In genomic region chr11:96837298-96837697, GRCm38 (mm10) we compare ENCODE assay signal across 10 mouse cellular contexts. TPM values are rescaled to one million over a fixed set of nuclear protein-coding genes. Genes with fewer than 3 reads are reported as not detected.
A peak's percentile ranks its signal among the peaks of the same experiment; 100 is the strongest.
DNase-seq lines count a peak whose midpoint lies in the region; ATAC-seq and TF ChIP-seq lines count a peak whose summit lies in the region.
"Had no signal": no experiment of that assay in that cellular context is flagged by ENCODE, and none has a peak within 500 bp of the region (broad histone marks: within the 10 kb centered on the region; RNA-seq: fewer than 3 reads in every experiment).

No protein-coding gene starts in this region.

- intact Hi-C loops in left cerebral cortex, postnatal 4 days (cut with DNase I): no loop called here

- TF ChIP-seq CTCF in liver, postnatal 0 days (IDR thresholded peaks at IDR 0.05; ENCODE audit: low read depth): peak; percentile 63

- 43% methylated on average over 9 of the region's 9 CpGs for WGBS in liver, postnatal 0 days (ENCODE audit: insufficient replicate concordance)

- no peak overlapping the region for H3K4me2 ChIP-seq in liver, postnatal 0 days (ENCODE audit: low read depth, low read length)
- H3K4me2 ChIP-seq: embryonic facial prominence, embryonic 12.5 days had no signal

- H3K27ac ChIP-seq in liver, postnatal 0 days (ENCODE audit: low read depth): no peak overlapping the region
- H3K27ac ChIP-seq: embryonic facial prominence, embryonic 12.5 days had no signal

- H3K4me3 ChIP-seq in liver, postnatal 0 days (ENCODE audit: low read depth, low read length): no peak overlapping the region
- H3K4me3 ChIP-seq: embryonic facial prominence, embryonic 12.5 days had no signal

- no peaks in the 10 kb centered on the region for H3K36me3 ChIP-seq in liver, postnatal 0 days (replicated peaks; ENCODE audit: insufficient read depth, low read length)
- H3K36me3 ChIP-seq: embryonic facial prominence, embryonic 12.5 days had no signal

- H3K27me3 ChIP-seq in liver, postnatal 0 days (ENCODE audit: insufficient read depth, low read length): no peaks in the 10 kb centered on the region
- H3K27me3 ChIP-seq: embryonic facial prominence, embryonic 12.5 days had no signal

- H3K9ac ChIP-seq in liver, postnatal 0 days (replicated peaks): no peak overlapping the region
- H3K9ac ChIP-seq: embryonic facial prominence, embryonic 12.5 days had no signal

- TF ChIP-seq EP300 in liver, postnatal 0 days (IDR thresholded peaks at IDR 0.05; ENCODE audit: low read depth): no peak

- peak; percentile 41; the same call in 1 of the 2 replicates for ATAC-seq in liver, postnatal 0 days

- H3K4me1 ChIP-seq in liver, postnatal 0 days (ENCODE audit: insufficient read depth): peaks cover 2% of the 10 kb centered on the region; the same call in 1 of the 2 replicates
- H3K4me1 ChIP-seq: embryonic facial prominence, embryonic 12.5 days had no signal

- peak; percentile 61 for DNase-seq in gastrocnemius, adult 18-20 months (ENCODE audit: low spot score)
- no peak for DNase-seq in gastrocnemius, postnatal 25 days
- no peak for DNase-seq in liver, postnatal 0 days
- DNase-seq in liver: no peak
- DNase-seq in adrenal gland, postnatal 14 days: peak; percentile 78
- peak; percentile 38 for DNase-seq in retina, embryonic 14.5 days (ENCODE audit: low spot score)
- DNase-seq in left cerebral cortex, postnatal 4 days: no peak
- DNase-seq in neural tube, embryonic 10.5 days (ENCODE audit: extremely low spot score, low spot score): no peak
- DNase-seq: layer of hippocampus, adult 9-11 months had no signal

- no peaks in the 10 kb centered on the region for H3K9me3 ChIP-seq in liver, postnatal 0 days (ENCODE audit: low read length)
- H3K9me3 ChIP-seq: embryonic facial prominence, embryonic 12.5 days had no signal

RNA-seq across cellular contexts. Expression of gene Nfe2l1, which starts 7.5 kb away (rescaled TPM):
- total RNA-seq in gastrocnemius, adult 18-20 months (2021): 100 to 1,000 TPM; 460 to 570 TPM
- 100 to 1,000 TPM; 348 to 389 TPM for total RNA-seq in gastrocnemius, postnatal 25 days (2021)
- polyA plus RNA-seq in liver, postnatal 0 days (2015; fragmentation: Nextera tagmentation; extraction: Ambion mirVana): 17.6 and 22.1 TPM in 2 replicates
- total RNA-seq in adrenal gland, postnatal 14 days (2021): 362 and 371 TPM in 2 replicates
- 100 to 1,000 TPM; 108 to 115 TPM for total RNA-seq in left cerebral cortex, postnatal 4 days (2021)

RNA-seq across cellular contexts. Expression of gene Copz2, which starts 12.4 kb away (rescaled TPM):
- 10 to 100 TPM; 26.7 to 27.7 TPM for total RNA-seq in gastrocnemius, adult 18-20 months (2021)
- 10 to 100 TPM; 28.2 to 31.1 TPM for total RNA-seq in gastrocnemius, postnatal 25 days (2021)
- 51.0 and 55.5 TPM in 2 replicates for polyA plus RNA-seq in liver, postnatal 0 days (2015; fragmentation: Nextera tagmentation; extraction: Ambion mirVana)
- 39.8 and 43.7 TPM in 2 replicates for total RNA-seq in adrenal gland, postnatal 14 days (2021)
- 1 to 10 TPM; 4.1 to 5.9 TPM for total RNA-seq in left cerebral cortex, postnatal 4 days (2021)

RNA-seq across cellular contexts. Expression of gene Cbx1, which starts 48.4 kb away (rescaled TPM):
- total RNA-seq in gastrocnemius, adult 18-20 months (2021): 10 to 100 TPM; 34.2 to 36.1 TPM
- 10 to 100 TPM; 32.8 to 34.6 TPM for total RNA-seq in gastrocnemius, postnatal 25 days (2021)
- 20.7 and 24.9 TPM in 2 replicates for polyA plus RNA-seq in liver, postnatal 0 days (2015; fragmentation: Nextera tagmentation; extraction: Ambion mirVana)
- total RNA-seq in adrenal gland, postnatal 14 days (2021): 69.8 and 78.1 TPM in 2 replicates
- 10 to 100 TPM; 79.3 to 79.5 TPM for total RNA-seq in left cerebral cortex, postnatal 4 days (2021)

RNA-seq across cellular contexts. Expression of gene Snx11, which starts 59.9 kb away (rescaled TPM):
- total RNA-seq in gastrocnemius, adult 18-20 months (2021): 10 to 100 TPM in 1 of 2 experiments, 1 to 10 TPM in 1; 9.6 to 10.3 TPM
- 10 to 100 TPM in 1 of 2 experiments, 1 to 10 TPM in 1; 8.1 to 11.3 TPM for total RNA-seq in gastrocnemius, postnatal 25 days (2021)
- 7.0 and 7.5 TPM in 2 replicates for polyA plus RNA-seq in liver, postnatal 0 days (2015; fragmentation: Nextera tagmentation; extraction: Ambion mirVana)
- 23.4 and 27.2 TPM in 2 replicates for total RNA-seq in adrenal gland, postnatal 14 days (2021)
- 10 to 100 TPM; 46.3 to 50.4 TPM for total RNA-seq in left cerebral cortex, postnatal 4 days (2021)

Comparison
In these comparisons a context has a peak if more than half of its experiments do, and no peak if none do; other contexts are left out.
1. DNase-seq: peak in gastrocnemius, adult 18-20 months (single experiment), adrenal gland, postnatal 14 days (single experiment) and retina, embryonic 14.5 days (single experiment); none in gastrocnemius, postnatal 25 days (single experiment), liver, postnatal 0 days (single experiment), liver (single experiment), left cerebral cortex, postnatal 4 days (single experiment) and neural tube, embryonic 10.5 days (single experiment).